Mouse (Mus musculus) stomach, postnatal 0 days (tissue): ENCODE data around the gene Sqstm1.

Experiments
- CTCF ChIP-seq: IDR thresholded peaks from 2 replicates; pipeline ENCODE4 v1.5.1; 2016; ENCODE audit warnings: antibody characterized with exemption, low read depth, mild to moderate bottlenecking, moderate library complexity
- EP300 ChIP-seq: optimal IDR thresholded peaks from 2 replicates; pipeline ENCODE3; 2016; ENCODE audit warnings: antibody characterized with exemption

GRCm38 (mm10) chr11:50214631-50215030, 4.0 kb upstream of the Sqstm1 start:
- TF ChIP-seq CTCF (no peak), EP300 (no peak)
